Comparison of ENCODE assay signal across 17 mouse cellular contexts in the genomic region with DNA sequence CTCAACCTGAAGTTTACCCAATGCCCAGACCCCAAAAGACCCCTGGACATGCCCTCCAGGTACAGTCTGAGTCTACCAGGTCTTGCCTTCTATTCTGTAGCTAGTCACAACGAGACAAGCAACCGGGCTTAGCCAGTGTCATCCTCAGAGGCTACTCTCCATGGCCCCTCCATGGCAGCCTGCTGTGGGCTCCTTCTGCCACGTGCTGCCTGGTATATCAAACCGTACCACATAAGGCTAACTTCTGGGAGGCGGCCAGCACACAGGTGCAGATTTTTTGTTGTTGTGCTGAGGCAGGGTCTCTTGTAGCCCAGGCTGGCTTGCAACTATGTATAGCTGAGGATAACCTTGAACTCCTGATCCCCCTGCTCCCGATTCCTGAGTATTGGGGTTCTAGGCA. TPM values are rescaled to one million over a fixed set of nuclear protein-coding genes. Genes with fewer than 3 reads are reported as not detected.
"Had no signal": no experiment of that assay in that cellular context is flagged by ENCODE, and none has a peak within 500 bp of the region (broad histone marks: within the 10 kb centered on the region; RNA-seq: fewer than 3 reads in every experiment).

No protein-coding gene starts in this region.

- H3K9ac ChIP-seq: liver, embryonic 14.5 days; liver, postnatal 0 days; lung, embryonic 14.5 days; midbrain, embryonic 12.5 days; midbrain, embryonic 15.5 days; neural tube, embryonic 15.5 days had no signal

- H3K27ac ChIP-seq: liver, embryonic 14.5 days; macrophage; midbrain, embryonic 15.5 days; neural tube, embryonic 12.5 days; neural tube, embryonic 15.5 days; stomach, postnatal 0 days had no signal

- H3K4me2 ChIP-seq: lung, embryonic 14.5 days; midbrain, embryonic 12.5 days; midbrain, embryonic 15.5 days; neural tube, embryonic 12.5 days; neural tube, embryonic 15.5 days had no signal

- H3K4me1 ChIP-seq: midbrain, embryonic 12.5 days; midbrain, embryonic 15.5 days; neural tube, embryonic 12.5 days; neural tube, embryonic 15.5 days had no signal

- DNase-seq: kidney, adult 9 months; kidney, postnatal 14 days; kidney, postnatal 4 days; liver, postnatal 0 days; lung, embryonic 14.5 days; right cerebral cortex, adult 18-20 months; right cerebral cortex, postnatal 14 days; right cerebral cortex, postnatal 4 days; thymus, postnatal 4 days had no signal

- ATAC-seq: liver, postnatal 0 days; lung, postnatal 0 days; midbrain, embryonic 15.5 days had no signal

- H3K9me3 ChIP-seq: midbrain, embryonic 15.5 days; neural tube, embryonic 15.5 days had no signal

- H3K27me3 ChIP-seq: midbrain, embryonic 12.5 days; midbrain, embryonic 15.5 days; neural tube, embryonic 12.5 days; neural tube, embryonic 15.5 days had no signal

- H3K4me3 ChIP-seq: midbrain, embryonic 12.5 days; midbrain, embryonic 15.5 days; neural tube, embryonic 12.5 days; neural tube, embryonic 15.5 days had no signal

RNA-seq across cellular contexts. Expression of gene Slc29a4, which starts 23.7 kb away (rescaled TPM):
- polyA plus RNA-seq: macrophage had no signal
